Mouse (Mus musculus) layer of hippocampus, adult 9-11 months (tissue): Measurements from ENCODE around the gene Allc.

Source experiments
- DNase-seq: peaks from one replicate; pipeline ENCODE4 v3.0.0; 2022

The Allc gene

GRCm38 (mm10) chr12:28579132-28579531 is 3.2 kb downstream of the Allc start:
- DNase-seq = no peak

GRCm38 (mm10) chr12:28578147-28578546 is 4.2 kb downstream of the Allc start:
- DNase-seq = peak; percentile 21

GRCm38 (mm10) chr12:28575366-28576070 is 6.8 kb downstream of the Allc start:
- DNase-seq = no peak

GRCm38 (mm10) chr12:28572241-28572640 is 10.1 kb downstream of the Allc start:
- no peak for DNase-seq

- no peak for DNase-seq
These were observed 30.0 kb downstream of the Allc start, which contains the start of gene Dcdc2c for GRCm38 (mm10) chr12:28552299-28552698. Gene Dcdc2c, minus strand, starts transcription at chr12:28552399.

- no peak for DNase-seq
These were observed 30.5 kb downstream of the Allc start for GRCm38 (mm10) chr12:28551775-28552174.

- DNase-seq = no peak
These were observed 33.4 kb downstream of the Allc start for GRCm38 (mm10) chr12:28548887-28549286.

- DNase-seq = no peak
These were observed 68.0 kb downstream of the Allc start for GRCm38 (mm10) chr12:28514264-28514775.

GRCm38 (mm10) chr12:28509699-28510280 is 72.5 kb downstream of the Allc start:
- no peak for DNase-seq
